Comparison of ENCODE assay signal across 18 mouse cellular contexts in genomic region chr1:131769296-131769695, GRCm38 (mm10). TPM values are rescaled to one million over a fixed set of nuclear protein-coding genes. Genes with fewer than 3 reads are reported as not detected.
"Had no signal": no experiment of that assay in that cellular context is flagged by ENCODE, and none has a peak within 500 bp of the region (broad histone marks: within the 10 kb centered on the region; RNA-seq: fewer than 3 reads in every experiment).

No protein-coding gene starts in this region.

- H3K4me3 ChIP-seq: neural tube, embryonic 13.5 days; stomach, embryonic 15.5 days had no signal

- H3K9ac ChIP-seq: neural tube, embryonic 13.5 days; stomach, embryonic 15.5 days had no signal

- H3K4me2 ChIP-seq: neural tube, embryonic 13.5 days; stomach, embryonic 15.5 days had no signal

- DNase-seq: retina, postnatal 1 day; right cerebral cortex, adult 18-20 months; right cerebral cortex, postnatal 14 days; right cerebral cortex, postnatal 25 days; right cerebral cortex, postnatal 4 days; spleen, adult 18-20 months; thymus, adult 18-20 months; thymus, adult 2 months; thymus, postnatal 14 days; thymus, postnatal 25 days; thymus, postnatal 36 days; thymus, postnatal 4 days had no signal

- H3K9me3 ChIP-seq: neural tube, embryonic 13.5 days; stomach, embryonic 15.5 days had no signal

- H3K27ac ChIP-seq: neural tube, embryonic 13.5 days; stomach, embryonic 15.5 days; stomach, postnatal 0 days had no signal

- H3K36me3 ChIP-seq: neural tube, embryonic 13.5 days; stomach, embryonic 15.5 days had no signal

- H3K27me3 ChIP-seq: neural tube, embryonic 13.5 days; stomach, embryonic 15.5 days had no signal

- H3K4me1 ChIP-seq: neural tube, embryonic 13.5 days had no signal

RNA-seq across cellular contexts. Expression of gene Slc26a9, which starts 25.5 kb away (rescaled TPM):
- total RNA-seq: neutrophil, adult 5-6 weeks had no signal
- polyA plus RNA-seq: neural tube, embryonic 13.5 days; small intestine, adult 2 months; urinary bladder, adult 2 months had no signal

RNA-seq across cellular contexts. Expression of gene Pm20d1, which starts 27.9 kb away (rescaled TPM):
- total RNA-seq: neutrophil, adult 5-6 weeks had no signal
